Mouse (Mus musculus) c-Kit-positive CD71-negative TER-119-negative erythroid progenitor cells, embryonic 14.5 days (primary cell): ENCODE measurements around the gene Trim39.
"Not testable (repeated sequence)": the region's sequence is repeated elsewhere in the genome, so short reads cannot be mapped to it uniquely, and the experiment has no call there.

Experiments used
- DNase-seq: peaks from one replicate; pipeline ENCODE4 v3.0.0-alpha.2; 2013; ENCODE audit warnings: low read depth

Gene Trim39

DNA sequence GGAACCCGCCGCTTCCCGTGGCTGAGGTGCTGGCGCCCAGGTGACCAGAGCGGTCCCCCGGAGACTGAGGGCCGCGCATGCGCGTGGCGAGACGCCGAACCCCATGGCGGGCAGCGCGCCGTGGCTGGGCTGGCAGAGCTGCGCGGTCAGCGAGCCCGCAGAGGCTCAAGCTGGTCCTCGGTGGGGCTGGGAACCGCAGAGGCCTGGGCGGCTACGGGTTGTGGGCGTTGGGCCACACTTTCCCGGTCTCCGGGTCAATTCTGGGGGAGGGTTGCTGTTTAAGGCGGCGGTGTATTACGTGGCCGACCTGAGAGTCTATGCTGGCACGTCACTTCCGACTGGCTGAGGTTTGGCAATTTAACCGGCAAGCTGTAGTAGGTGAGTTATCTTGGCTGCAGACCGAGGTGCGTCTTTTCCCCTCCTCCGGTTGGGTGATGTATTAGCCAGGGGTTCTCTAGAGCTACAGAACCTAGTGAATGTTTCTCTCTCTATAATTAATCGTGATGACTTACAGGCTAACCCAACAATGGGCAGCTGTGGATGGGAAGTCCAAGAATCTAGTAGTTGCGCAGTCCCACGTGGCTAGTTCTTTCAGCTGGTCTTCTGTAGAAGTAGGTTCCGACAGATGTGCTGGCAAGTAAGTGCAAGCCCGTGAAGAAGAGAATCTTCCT is at the start of gene Trim39:
Trim39 (minus strand) TSS at position 662 of the 671 bp plus-strand sequence.
- peak; percentile 63 for DNase-seq

DNA sequence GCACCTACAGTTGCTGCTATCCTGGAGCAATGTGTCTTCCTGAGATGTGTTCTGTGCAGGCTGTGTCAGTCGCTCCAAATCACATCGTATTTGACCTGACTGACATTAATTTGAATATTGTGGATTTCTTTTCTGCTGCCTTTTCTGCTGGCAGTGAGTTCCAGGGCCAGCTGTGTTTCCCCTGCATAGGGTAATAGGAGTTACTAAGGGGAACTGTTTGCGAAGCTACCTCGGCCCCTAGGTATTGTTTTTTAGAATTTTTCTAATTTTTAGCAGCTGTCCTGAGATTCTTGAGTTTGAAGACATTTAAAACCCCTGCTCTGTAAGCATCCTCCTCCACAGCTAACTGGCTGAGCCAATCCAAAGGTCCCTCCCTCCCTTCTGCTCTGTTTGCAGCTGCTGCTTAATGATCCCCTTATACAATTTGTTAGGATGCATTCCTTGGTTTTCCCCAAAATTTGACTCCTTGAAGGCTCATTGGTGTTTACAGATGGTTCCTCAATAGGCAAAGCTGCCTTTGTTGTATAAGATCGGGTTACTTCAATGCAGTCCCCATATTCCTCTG is 43.7 kb upstream of the Trim39 start:
- no peak for DNase-seq

DNA sequence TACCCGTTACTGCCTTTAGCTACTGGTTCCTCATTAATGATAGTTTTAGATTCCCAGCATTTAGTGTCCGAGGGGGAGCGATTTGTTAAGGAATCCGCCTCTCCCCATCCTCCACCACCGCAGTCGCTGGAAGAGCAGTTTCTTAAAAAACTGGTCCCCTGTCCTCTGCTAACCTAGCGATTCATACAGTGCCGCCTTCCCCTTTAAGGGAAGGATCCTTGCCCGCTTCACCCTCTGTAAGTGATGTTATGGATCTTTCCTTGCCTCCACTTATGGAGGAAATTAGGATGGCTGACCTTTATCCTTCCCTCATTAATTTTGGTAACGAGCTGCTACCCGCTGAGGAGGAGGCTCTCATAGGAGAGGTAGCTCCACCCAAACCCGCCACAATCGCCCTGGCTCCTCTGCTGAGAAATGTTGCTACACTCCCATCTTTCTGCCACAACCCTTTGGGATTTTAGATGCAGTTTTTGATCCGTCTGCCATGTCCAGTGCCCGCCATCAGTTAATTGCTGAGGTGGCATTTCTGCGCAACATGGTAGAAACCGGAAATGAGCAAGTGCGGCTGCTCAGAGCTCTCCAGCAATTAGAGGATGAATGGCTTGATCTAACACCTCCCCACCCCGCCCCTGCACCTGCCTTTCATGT is 43.1 kb upstream of the Trim39 start:
- DNase-seq = no peak

GRCm38 (mm10) chr17:36314511-36314910 is 42.5 kb upstream of the Trim39 start:
- DNase-seq = no peak

DNA sequence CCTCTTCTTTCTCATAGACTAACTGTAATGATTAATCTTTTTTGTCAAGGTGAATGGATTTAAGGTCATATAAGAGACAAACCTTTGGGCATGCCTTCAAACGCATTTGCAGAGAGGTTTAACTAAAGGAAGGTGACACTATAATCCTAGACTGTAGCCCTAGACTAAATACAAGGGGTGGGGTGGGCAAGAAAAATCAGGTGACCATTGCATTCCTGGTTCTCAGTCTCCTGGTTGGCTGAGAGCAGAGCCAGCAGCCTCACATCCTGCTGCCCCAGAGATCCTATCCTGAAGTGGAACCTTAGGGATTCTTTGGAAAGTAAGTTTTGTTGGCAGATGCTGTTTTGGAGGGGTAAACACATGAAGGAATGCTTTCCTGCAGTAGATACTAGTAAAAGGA is 37.2 kb upstream of the Trim39 start:
- no peak for DNase-seq

DNA sequence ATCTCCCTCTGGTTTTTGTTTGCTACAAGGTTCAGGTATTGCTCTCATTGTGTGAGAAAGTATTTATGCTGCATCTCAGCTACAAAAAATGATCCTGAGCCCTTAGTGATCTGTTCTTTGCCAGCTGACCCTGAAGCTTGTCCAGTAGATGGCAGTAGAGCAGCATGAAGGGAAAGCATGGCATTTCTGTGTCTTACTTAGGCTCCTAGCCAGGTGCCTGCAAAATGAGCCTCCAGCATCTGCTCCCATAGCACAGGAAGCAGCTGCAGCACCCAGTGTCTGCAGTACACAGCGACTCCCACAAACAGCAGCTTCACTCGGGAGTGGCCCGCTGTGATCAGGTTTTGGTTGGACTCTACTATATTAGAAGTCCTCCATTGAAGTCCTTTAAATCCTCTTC is 36.8 kb upstream of the Trim39 start:
- not testable (repeated sequence) for DNase-seq

- no peak for DNase-seq
These were observed 14.3 kb upstream of the Trim39 start, which contains the start of gene H2-M10.2 for GRCm38 (mm10) chr17:36286390-36286789. Gene H2-M10.2 (minus strand): TSS chr17:36286490.

DNA sequence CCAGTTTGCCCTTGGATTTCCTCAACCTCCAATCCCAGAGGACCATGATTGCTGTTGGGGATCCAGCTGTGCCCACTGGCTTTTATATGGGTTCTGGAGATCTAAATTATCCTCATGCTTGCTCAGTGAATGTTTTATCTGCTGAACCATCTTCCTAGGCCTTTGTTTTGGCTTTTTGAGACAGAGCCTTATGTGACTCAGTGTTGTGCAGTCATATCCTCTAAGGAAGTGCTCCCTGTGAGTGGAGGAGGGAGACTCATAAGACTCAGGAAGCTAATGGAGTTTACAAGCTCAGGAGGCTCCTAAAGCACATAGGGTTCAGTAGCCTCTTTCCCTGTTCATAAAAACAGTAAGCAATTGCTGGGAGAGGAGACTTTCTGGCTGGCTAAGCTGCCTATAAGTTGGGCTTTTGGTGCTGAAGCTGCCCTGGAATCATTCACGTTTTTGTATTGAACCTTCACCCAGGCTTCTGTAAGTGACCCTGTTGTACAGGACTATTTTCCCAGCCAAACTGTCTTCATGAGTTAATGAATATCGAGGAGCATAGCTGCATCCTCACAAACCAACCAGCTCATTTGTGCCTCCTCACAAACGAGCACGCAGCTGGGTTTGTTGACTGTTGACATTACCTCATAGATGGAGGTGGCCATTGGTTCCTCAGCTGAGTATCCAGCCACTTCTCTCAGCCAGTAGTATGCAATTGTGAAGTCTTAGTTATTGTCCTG is 9.6 kb upstream of the Trim39 start:
- DNase-seq = no peak

- no peak for DNase-seq
These were observed 2.7 kb upstream of the Trim39 start for GRCm38 (mm10) chr17:36274776-36275175.

- no peak for DNase-seq
These were observed 1.7 kb upstream of the Trim39 start for GRCm38 (mm10) chr17:36273796-36274195.

- no peak for DNase-seq
These were observed 758 bp upstream of the Trim39 start for GRCm38 (mm10) chr17:36272643-36273366.

GRCm38 (mm10) chr17:36270956-36271585 is 976 bp downstream of the Trim39 start:
- peak; percentile 56 for DNase-seq

- DNase-seq = peak; percentile 34
These were observed 6.2 kb downstream of the Trim39 start for GRCm38 (mm10) chr17:36265834-36266233.

DNA sequence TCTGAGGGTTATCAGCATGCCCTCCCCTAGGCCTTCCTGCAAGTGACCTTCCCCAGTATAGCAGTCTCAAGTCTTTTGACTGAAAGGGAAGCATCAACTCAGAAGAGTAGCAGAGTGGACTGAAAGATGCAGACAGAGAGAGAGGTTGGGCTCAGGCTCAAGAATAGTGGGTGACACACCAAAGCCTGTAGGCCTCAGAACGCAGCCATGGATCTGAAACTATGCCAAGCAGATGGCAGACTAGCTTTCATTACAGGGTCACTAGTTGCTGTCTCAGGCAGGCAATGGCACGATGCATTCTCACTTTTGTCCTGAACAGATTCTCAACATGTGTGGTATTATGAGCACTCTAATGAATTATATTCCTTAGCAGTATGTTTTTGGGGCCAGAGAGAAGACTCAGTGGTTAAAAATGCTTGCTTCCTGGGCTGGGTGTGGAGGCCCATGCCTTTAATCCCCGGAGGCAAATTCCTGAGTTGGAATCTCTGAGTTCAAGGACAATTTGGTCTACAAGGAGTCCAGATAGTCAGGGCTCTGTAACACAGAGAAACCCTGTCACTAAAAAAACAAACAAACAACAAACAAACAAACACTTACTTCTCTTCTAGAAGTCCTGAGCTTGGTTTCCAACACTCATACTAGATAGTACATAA is 7.6 kb downstream of the Trim39 start:
- no peak for DNase-seq

GRCm38 (mm10) chr17:36261511-36262166 is 10.4 kb downstream of the Trim39 start:
- peak; percentile 36 for DNase-seq

- DNase-seq = no peak
These were observed 14.1 kb downstream of the Trim39 start, which contains the start of gene Rpp21 for GRCm38 (mm10) chr17:36257969-36258368. Gene Rpp21 (minus strand): TSS chr17:36258069.

DNA sequence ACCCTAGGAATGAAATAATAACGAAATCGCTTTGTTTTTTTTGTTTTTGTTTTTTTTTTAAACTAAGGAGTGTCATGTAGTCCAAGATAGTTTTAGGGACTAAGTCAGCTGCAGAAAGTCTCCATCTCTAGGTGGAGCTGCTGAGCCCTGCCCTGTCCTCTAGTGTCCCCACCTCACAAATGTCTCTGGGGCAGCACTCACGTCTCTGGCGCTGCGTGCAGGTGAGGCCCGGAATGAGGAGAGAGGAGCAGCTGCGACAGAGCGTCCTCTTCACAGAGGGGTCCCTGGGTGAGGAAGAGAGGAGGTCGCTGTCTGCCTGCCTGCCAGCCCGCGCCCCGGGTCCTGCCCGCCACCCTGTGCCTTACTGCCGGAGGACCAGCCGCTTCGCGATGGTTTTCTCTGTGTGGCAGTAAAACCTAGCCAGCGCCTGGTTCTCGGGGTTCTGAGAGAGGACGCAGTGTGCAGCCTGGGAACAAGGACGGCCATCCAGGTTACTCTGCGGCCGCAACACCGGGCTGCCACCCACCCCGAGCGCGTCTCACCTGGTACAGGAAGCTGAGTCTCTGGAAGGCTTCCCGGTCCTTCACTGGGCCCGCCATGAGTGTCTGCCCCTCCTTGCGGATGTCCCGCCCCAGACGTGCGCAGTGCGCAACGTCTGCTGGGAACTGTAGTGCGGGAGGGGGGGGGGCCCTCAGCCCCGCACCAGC is 14.7 kb downstream of the Trim39 start:
- peak; percentile 48 for DNase-seq

DNA sequence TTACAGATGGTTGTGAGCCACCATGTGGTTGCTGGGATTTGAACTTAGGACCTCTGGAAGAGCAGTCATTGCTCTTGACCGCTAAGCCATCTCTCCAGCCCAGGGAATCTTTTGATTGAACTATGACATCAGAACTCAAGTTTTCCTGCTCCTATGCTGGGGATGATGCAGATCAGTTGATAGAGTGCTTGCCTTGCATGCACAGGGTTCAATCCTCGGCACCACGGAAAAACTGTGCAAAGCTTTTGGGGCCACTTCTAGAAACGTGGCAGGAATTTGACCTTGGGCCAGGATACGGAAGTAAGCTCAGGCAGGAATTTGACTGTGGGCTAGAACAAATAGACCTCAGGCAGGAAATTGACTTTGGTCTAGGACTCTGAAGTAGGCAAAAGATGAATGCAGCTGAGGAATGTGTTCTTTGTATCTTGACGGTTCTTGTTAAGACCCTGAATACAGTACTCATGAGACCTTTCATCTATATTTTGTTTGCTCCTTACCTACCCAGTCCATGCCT is 18.9 kb downstream of the Trim39 start:
- DNase-seq = no peak

- DNase-seq = no peak
These were observed 19.7 kb downstream of the Trim39 start for GRCm38 (mm10) chr17:36252250-36252876.
